Mouse (Mus musculus): ENCODE measurements at regions not wholly inside any gene's neighbourhood (a gene's known extent, or its start where the extent isn't known, plus 50 kb on each side); places are given as distances from the start of the nearest gene placed in this dataset.

- TF ChIP-seq CTCF (IDR thresholded peaks at IDR 0.05; ENCODE audit: control insufficient read depth, insufficient read depth, insufficient replicate concordance, low read depth, low read length) (no peak), POLR2A (IDR thresholded peaks at IDR 0.05; ENCODE audit: control insufficient read depth, low read depth, low read length) (no peak)
Measured at GRCm38 (mm10) chr5:119139816-119140215, 530.7 kb upstream of the Tbx3 start.
